Mouse (Mus musculus) lung, postnatal 14 days (tissue): ENCODE measurements around the gene Aknad1.

Source experiments
- DNase-seq: peaks from one replicate; pipeline ENCODE4 v3.0.0; 2021

Gene Aknad1

DNA sequence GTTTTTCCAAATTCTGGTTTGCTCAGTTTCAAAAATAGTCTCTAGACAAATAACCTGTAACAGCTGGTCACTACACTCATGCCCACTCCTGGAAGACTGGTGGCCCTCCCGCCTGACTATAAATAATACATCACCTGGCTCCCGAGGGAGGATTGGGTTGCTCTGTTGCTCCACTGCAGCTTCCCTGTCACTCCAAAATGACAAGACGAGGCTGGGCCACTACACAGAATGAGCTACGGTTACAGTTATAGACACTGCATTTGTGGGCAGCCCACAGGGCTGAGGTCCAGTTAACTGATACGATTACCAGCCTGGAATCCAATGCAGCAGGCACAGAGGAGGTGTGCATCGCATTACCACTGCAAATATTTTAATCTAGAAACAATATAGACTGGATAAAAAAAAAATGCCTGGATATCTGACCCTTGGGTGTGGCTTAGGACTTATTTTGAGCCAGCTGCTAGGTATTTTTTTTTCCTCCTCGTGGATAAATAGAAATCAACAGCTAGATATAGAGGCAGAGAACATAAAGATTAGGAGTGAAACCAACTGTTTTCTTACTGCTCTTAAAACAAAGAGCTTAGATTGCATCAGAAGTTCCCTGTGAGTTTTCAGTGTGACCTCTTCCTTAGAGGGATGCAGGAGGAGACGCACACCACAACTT lies at the start of gene Aknad1:
TSS of gene Aknad1 (plus strand) at position 614 of the 664 bp plus-strand sequence.
- no peak for DNase-seq

DNA sequence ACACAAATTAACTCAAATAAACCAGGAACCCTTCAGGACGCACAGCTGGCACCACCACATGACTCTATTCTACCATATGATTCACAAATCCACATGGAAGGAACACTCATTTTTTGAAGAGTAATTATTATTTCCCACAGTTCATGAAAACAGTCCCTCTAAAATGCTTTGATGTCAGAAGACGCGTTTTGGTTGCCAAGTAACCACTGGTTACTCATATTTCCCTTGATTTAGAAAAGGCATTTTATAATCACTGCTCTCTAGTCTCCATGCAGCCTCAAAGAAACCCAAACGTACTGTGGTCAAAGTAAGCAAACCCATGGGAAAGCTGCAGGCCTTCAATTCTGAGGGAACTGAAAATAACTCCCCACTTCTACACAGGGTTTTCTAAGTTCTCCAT lies 49.5 kb upstream of the Aknad1 start:
- no peak for DNase-seq

DNA sequence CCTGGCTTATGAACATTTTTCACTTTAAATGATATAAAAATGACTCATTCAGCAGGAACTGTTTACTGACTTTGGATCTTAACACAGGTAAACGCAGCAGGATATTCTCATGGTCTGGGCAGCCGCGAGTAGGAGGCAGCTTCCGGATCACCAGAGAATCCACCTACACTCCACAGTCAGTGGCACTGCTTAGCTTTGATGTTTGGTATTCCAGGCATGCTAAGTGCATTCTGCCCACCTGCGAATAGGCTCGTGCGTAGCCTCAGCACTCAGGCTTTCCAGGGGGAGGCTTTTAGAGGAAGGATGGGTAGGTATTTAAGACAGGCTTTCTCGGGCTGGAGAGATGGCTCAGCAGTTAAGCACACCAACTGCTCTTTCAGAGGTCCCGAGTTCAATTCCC lies 45.1 kb upstream of the Aknad1 start:
- DNase-seq, result peak; percentile 23

DNA sequence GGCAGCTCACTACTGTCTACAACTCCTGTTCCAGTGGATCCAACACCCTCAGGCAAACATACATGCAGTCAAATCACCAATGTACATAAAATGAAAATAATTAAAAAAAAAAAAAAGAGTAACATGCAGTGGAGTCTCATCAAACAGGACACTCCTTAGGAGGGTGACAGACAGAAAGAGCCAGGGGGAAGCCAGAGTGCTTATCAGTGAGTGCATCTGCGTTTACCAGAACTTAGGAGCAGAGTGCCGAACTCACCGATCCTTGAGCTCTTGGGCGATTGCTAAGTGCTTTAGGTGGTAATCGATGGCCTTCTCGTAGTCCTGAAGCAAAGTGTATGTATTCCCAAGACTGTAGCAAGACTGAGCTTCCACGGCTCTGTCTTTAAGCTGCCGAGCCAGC lies 40.8 kb upstream of the Aknad1 start:
- DNase-seq, result no peak

DNA sequence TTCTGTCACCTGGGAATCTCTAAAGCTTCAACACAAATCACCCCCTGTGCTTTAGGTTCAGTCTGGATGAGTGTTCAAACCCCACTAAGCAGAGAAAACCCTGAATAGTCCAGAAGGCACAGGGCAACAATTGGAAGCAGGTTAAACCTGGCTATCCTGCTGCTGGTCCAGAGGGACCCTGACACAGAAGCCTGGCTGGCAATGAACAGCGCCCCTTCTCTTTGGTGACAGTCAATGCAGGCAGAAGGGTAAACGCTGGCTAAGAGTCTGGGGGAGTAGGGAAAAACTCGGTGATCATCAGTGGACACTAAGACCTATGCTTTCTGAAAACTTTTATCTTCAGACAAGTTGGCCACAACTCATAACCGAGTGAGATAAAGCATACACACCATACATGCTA lies 39.7 kb upstream of the Aknad1 start:
- DNase-seq, result no peak

DNA sequence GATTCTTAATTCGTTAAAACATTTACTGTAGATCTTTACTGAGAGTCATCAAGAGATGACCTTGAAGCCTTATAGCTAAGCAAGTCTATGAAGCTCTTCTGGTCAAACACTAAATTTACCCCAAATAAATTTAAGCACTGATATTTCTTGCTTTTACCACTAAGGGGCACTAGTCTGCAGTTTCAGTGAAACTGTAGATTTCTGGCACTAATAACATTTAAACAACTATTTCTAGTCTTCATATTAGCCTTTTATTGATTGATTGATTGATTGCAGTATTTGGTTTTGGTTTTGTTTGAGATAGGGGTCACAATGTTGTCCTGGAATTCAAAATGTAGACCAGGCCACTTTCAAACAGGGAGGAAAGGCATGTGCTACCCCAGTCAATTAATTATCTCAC lies 38.2 kb upstream of the Aknad1 start:
- DNase-seq, result no peak

DNA sequence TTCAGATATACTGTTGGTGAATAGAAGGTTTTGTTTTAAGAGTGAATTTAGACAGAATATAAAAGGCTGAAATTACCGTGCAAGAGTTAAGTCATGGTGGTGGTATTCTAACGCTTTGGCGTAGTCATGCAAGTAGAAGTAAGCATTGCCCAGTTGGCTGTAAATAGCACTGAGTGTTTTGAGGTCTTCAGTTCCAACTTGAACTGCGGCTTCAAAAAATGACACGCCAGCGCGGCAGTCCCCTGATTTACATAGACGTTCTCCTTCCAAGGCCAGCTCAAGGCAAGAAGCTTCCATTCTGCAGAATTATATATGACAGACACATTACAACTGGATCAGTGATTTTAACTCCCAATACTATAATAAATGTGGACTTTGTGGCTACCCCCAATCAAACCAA lies 36.7 kb upstream of the Aknad1 start:
- DNase-seq, result no peak

DNA sequence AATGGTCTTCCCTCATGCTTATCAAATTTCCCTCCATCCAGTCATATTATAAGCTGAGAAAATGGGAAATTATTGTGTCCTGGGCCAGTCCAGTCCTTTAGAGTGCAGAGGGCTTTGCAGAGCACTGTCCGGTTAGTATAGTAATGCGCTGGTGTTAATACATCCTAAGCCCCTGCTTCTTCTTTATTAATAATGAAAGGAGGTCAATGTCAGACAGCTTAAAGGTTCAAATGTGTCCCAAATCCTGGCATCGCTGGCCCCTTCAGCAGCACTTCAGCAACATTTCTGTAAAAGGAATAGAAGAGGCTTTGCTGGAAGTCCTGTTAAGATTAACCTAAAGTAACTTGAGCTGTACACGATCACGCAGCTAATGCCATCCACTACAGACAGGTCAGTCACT lies 28.2 kb upstream of the Aknad1 start:
- no peak for DNase-seq

DNA sequence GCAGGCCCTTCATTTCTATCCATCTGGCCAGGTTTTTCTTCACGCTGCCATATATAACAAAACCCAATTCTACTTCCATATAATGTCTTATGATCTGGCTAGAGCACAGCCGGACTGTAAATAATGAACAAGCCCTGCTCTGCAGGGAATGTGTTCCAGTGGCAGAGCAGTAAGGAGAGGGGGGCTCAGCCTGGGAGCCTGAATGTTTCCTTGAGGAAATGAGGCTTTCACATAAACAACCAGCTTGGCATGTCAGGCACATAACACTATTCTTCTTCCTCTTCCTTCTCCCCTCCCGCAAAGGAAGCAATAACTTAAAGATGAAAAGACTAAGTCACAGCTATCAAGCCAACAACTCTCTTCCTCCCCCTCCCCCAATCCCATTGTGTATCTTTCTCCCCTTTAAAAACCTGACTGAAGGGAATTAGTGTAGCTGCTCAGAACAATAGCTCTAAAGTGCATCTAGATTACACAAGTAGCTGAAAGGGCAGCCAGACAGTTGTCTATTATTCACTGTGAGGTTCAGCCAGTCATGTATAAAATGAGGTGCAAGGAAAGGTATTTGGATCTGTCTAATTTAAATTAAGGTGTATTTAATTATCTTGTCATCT lies 26.3 kb upstream of the Aknad1 start:
- DNase-seq, result peak; percentile 9

DNA sequence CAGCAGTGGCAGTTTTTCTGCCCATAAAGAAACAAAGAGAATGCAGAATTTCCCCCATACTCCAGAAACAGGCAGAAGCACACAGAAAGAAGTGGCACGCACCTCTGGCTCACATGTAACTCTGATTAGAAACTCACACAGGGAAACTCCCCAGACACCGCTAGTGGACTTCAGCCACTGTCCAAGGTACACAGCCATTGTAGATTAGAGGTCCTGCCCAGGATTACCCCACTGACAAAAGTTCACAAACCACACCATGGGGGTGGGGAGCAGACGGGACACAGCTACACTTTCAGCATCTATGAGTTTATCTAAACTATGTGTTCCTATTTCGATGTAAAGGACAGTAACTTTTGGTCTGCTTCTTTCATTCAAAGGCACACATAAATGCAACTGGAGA lies 24.6 kb upstream of the Aknad1 start:
- DNase-seq, result no peak

DNA sequence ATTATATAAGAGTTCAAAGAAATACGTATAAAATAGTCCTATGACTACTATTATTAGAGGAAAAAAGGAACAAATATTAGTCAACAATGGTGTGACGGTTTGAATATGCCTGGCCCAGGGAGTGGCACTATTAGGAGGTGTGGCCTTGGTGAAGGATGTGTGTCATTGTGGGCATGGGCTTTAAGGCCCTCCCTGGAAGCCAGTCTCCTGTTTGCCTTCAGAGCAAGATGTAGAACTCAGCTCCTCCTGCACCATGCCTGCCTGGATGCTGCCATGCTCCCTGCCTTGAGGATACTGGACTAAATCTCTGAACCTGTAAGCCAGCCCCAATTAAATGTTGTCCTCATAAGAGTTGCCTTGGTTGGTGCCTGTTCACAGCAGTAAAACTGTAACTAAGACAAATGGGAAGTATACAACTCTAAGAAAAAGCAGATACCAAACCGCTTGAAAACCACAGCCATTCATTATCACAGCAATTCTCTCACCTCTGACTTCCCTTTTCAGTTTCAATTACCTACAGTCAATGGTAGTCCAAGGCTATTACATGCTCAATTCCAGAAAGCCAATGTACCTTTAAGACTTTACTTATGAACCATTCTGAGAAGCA lies 21.5 kb upstream of the Aknad1 start:
- no peak for DNase-seq

DNA sequence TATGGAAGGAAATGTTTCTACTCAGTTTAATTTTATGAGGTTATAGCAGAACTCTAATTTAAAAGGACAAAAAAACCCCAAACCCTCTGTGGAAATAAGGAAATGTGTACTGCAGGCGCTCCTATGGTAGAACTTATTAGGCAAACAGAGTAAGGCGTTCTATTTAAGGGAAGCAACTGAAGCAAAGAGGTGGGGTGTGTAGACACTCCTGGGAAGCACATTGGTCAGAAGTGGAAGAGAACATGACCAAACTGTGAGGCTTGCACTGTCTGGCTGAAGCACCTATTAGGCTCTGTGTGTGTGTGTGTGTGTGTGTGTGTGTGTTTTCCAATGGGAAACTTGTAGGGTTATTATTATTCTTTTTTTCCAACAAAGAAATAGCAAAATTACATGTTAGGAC lies 20.1 kb upstream of the Aknad1 start:
- DNase-seq, result no peak

DNA sequence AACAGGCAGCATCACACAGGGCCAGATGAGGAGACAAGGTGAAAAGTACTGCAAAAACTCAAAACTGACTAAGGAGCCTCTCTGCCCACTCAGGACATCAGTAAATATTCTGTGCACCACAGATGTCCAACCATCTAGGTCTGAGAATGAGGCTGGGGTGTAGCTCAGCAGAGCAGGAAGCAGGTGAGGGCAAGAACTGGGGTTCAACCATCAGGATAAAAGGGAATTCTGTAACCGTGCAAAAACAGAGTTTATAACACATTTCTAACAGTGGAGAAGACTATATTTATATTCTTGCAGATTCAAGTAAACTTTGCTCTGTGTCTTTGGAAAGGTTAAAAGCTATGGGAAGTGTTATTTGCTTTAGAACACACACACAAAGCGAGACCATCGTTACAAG lies 19.7 kb upstream of the Aknad1 start:
- no peak for DNase-seq

DNA sequence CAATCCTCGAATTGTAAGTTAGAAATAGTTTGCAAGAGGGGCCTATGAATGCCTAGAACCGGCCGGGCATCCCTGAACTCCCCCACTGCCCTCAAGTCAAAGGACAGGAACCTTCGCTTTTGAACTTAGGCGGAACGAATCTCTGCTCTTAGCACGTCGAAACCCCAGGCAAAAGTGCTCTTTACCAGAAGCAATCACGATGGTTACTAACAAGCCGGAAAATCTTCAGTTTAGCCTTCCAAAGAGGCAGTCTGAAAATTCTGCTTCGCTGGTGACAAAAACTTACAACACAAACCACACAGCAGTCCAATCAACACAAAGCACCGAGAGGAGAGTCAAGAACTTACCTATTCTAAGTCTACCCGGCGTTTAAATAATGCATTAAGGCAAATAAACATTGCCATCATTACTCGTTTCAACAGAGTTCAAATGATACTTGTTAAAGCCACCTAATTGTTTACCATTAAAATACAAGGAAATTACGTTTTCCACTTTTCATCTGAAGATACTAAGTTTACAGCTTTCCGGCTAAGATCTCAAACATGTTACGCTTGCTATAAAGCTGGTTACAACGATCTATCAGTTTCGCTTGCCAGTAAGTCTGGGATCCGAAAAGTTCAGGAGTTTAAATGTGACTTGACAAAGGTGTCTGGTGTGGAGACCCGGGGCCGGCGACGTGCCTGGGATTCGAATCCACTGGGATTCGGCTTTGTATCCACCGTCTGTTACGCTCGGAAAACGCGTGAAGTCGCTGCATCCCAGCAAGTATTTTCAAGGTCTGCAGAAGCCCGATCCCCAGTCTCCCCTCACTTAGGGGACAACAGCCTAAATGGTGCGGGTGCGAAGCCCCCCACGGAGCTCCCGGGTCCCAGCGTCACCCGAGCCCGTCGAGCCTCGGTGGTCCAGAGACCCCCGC lies 18.1 kb upstream of the Aknad1 start:
- DNase-seq, result peak; percentile 40

DNA sequence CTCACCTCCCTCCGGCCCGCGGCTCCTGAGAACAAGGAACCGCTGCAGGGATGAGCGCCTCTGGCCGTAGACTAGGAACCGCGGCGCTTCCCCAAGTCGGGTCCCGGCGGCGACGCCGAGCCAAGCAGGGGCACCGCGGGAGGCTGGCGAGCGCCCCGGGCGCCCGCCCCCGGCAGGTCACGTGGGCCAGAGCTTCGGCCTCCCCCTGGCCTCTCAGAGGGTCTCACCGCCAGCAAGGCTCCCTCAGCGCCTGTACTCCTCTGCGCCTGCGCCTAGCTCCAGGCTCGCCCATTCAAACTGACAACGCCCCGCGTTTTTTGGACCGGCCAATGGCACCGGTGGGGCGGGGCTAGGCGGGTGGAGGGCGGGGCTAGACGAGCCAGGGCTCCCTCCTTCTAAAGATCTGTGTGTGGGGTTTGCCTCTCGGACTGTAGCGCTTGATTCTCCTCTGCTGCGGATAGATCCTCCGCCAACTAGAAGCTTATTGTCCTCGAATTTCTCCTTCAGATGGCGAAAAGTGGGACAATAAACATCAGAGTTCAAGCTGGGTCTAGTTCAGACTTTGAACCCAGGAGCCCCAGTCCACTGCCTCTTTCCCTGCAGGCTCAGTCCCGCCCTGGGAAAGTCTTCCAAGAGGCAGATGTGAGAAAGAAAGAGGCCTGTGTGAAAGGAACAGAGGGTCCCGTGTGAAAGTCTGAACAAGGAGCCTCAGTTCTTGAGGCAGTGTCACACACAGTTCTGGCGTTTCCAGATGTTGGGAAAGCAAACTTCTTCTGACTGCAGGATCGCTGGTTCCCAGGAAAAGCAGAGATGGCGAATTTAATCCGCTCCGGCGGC lies 17.2 kb upstream of the Aknad1 start, which contains the start of gene Gpsm2:
TSS of gene Gpsm2 (minus strand) at position 274 of the 837 bp plus-strand sequence.
- peak; percentile 97 for DNase-seq

DNA sequence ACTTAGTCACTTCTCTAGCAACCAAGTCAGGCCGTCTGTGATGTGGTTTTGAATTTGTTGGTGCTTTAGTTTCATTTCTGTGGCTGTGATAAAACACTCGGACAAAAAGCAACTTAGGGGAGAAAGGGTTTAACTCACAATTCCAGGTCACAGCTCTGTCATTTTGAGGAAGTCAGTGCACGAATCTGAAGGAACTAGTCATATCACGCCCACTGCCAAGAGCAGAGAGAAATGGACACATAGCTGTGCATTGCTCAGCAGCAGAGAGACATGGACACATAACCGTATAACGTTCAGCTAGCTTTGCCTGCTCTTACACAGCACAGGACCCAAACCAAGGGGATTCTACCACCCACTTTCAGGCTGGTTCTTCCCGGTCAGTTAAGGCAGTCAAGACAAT lies 13.0 kb upstream of the Aknad1 start:
- DNase-seq, result no peak

DNA sequence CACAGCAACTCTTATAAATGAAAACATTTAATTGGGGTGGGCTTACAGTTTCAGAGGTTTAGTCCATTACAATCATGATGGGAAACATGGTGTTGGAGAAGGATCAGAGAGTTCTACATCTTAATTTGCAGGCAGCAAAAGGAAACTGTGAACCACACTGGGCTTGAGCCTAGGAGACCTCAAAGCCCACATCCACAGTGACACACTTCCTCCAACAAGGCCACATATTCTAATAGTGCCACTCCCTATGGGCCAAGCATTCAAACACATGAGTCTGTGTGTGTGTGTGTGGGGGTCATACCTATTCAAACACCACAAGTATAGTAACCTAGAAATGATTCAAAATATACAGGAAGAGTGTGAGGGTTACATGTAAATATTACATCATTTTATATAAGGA lies 12.1 kb upstream of the Aknad1 start:
- DNase-seq, result no peak

DNA sequence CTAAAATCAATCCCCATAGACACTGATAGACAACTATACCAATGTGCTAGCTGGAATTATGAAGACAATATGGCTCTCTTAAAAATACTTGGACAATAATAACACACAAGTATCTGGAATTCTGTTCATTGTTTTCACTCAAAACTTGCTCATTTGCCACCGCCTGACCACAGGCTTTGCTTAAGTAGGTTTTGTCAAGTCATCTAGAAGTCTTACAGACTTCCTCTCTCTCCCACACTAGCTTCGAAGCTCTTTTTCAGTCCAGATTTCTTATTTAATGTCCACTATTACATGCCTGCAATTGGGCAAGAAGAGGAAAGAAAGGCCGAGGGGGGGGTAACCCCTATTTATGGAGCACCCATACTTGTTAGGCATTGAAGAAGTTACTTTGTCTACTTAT lies 11.7 kb upstream of the Aknad1 start:
- no peak for DNase-seq

DNA sequence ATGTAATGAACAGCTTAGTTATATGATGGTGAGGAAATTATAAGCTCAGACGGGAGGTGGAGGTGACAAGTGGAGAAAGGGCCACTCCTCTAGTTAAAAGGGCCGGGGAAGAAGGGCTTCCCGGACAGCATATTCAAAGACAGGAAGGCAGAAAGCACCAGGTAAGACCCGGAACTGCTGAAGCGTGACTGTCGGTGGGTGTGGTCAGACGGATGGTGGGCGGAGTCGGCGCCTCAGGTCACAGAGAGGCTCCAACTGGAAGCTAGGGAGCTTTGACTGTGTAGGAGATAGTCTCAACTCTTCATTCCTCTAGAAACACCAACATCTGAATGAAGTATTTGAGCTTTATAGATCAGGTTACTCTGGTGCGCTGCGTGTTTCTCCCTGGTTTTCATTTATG lies 9.1 kb upstream of the Aknad1 start:
- DNase-seq, result no peak

DNA sequence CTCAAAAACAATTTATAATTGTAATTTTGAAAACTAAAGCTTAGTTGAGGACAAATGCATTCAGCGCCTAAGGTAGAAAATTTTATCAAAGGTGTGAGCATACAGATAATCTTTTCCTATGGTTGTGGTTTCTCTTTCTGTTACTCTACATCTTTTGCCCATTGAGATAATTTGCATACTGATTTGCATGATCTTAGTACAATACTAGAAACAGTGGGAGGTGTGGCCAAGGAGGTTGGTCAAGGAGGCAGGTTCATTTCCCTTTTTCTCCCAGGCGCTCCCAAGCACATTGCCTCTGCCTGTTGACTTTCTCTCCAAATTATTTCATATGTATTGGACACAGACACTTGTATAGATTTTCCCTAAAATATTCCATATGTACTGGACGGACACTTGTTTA lies 1.7 kb upstream of the Aknad1 start:
- DNase-seq, result no peak

DNA sequence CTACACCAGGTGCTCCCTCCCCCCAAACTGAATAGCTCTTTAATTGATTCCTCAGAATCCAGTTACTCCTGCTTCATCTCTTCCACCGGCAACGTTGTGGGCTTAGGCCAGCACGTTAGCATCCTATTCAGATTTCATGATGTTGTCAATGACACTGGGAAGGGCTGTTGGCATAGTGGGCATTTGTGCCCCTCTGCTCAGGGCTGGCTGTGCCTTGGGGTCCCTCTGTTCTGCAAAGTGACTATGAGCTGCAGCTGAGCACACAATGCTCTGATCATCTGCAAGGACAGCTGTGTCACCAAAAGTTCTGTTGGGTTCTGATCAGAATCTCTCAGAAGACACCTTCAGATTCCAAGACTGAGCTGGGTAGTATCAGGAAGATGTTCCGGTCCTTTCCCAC lies 4.6 kb downstream of the Aknad1 start:
- no peak for DNase-seq

DNA sequence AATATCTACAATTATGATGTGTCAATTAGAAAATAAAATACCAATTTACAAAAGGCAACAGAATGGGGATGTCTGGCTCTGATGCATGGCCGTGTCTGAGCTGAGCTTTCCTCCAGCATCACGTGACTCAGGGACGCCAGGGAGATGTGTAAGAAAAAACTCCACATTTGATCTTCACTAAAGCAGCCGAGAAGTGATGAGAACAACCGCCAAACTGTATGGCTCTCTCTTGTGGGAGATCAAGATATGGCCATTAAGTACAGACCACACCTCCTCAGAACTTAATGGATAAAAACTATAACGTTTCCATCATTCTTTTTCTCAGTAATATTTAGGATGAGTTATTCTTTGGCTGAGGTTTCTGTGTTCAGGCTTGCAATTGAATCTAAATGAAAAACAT lies 11.6 kb downstream of the Aknad1 start:
- DNase-seq, result no peak

DNA sequence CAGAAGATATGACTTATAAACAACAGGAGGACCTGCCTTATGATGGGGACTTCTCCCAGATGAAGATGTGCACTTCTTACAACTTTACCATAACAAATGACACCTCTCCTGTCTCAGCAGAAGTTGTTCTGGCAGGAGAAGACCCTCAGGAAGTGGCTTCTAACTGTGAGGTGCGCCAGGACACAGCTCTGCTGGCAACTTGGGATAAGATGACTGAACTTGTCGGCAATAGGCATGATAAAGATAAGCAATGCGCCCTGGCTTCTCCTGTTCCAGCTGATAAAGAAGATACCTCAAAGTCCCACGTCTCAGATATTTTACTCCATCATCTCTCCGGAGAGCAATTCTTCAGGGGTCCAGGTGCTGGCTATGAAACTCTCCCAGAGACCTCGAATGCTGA lies 12.2 kb downstream of the Aknad1 start:
- DNase-seq, result no peak
